Mouse (Mus musculus) lung, adult 2 months (tissue): ENCODE measurements around the gene Rnf41. TPM values are rescaled to one million over a fixed set of nuclear protein-coding genes. Genes with fewer than 3 reads are reported as not detected.

Source experiments
- DNase-seq: peaks from one replicate; pipeline ENCODE4 v3.0.0; 2022
- H3K4me1 ChIP-seq: fragments of 200-500 bp; 2 replicates; pipeline ENCODE4 v1.6.1; 2011; ENCODE audit warnings: low read length; ENCODE audit not compliant: control insufficient read depth, insufficient read depth
- H3K4me3 ChIP-seq: fragments of 200-500 bp; replicated peaks from 2 replicates; pipeline ENCODE3; 2011; ENCODE audit warnings: low read depth, mild to moderate bottlenecking, control low read depth, low read length; ENCODE audit errors: extremely low read depth
- CTCF ChIP-seq: fragments of 200-500 bp; IDR thresholded peaks from 2 replicates; pipeline ENCODE4 v1.5.1; 2011; ENCODE audit warnings: mild to moderate bottlenecking, low read length, control low read depth; ENCODE audit not compliant: insufficient read depth
- POLR2A ChIP-seq: fragments of 200-500 bp; IDR thresholded peaks from 2 replicates; pipeline ENCODE4 v1.6.1; 2011; ENCODE audit warnings: low read depth, mild to moderate bottlenecking, control low read depth, low read length, borderline replicate concordance; ENCODE audit errors: extremely low read depth
- WGBS: fragments of 180-500 bp; shearing (Covaris S2); methylation state at CpG from one replicate; pipeline ENCODE4 v1.1.7; 2018; 5-methylcytosine and 5-hydroxymethylcytosine counted together
- polyA plus RNA-seq: library from polyadenylated mRNA; depleted of rRNA; stranded (reverse); fragments of >200 nt; gene quantifications from 2 replicates; pipeline ENCODE4 v1.2.3, GENCODE M21; 2012

The Rnf41 gene
- polyA plus RNA-seq, 1 experiment, result 25.5 TPM

- TF ChIP-seq POLR2A, result no peak
- no peak for TF ChIP-seq CTCF
- Histone ChIP-seq H3K4me3 (no peak overlapping the region), H3K4me1 (peaks cover 11% of the 10 kb centered on the region)
- WGBS, result 85% methylated on average over 8 of the region's 8 CpGs
- DNase-seq, result no peak
Measured at GRCm38 (mm10) chr10:128382482-128382881, 29.0 kb upstream of the Rnf41 start.

- Histone ChIP-seq H3K4me1 (no peaks in the 10 kb centered on the region), H3K4me3 (no peak overlapping the region)
- TF ChIP-seq POLR2A (no peak), CTCF (no peak)
- no peak for DNase-seq
- WGBS, result 93% methylated on average over 7 of the region's 7 CpGs
Measured at GRCm38 (mm10) chr10:128385902-128386301, 25.6 kb upstream of the Rnf41 start.

GRCm38 (mm10) chr10:128388941-128389340 lies 22.5 kb upstream of the Rnf41 start:
- no peak for DNase-seq
- TF ChIP-seq CTCF, result no peak
- TF ChIP-seq POLR2A, result no peak
- WGBS, result 89% methylated on average over 14 of the region's 14 CpGs
- Histone ChIP-seq H3K4me1 (no peaks in the 10 kb centered on the region), H3K4me3 (no peak overlapping the region)

- Histone ChIP-seq H3K4me3 (no peak overlapping the region), H3K4me1 (no peaks in the 10 kb centered on the region)
- DNase-seq, result no peak
- TF ChIP-seq CTCF (no peak), POLR2A (no peak)
- 80% methylated on average over 6 of the region's 6 CpGs for WGBS
Measured at GRCm38 (mm10) chr10:128389570-128389969, 21.9 kb upstream of the Rnf41 start.

GRCm38 (mm10) chr10:128390366-128390765 lies 21.1 kb upstream of the Rnf41 start:
- no peak for DNase-seq
- 90% methylated on average over 12 of the region's 12 CpGs for WGBS
- no peak for TF ChIP-seq CTCF
- TF ChIP-seq POLR2A, result no peak
- no peaks in the 10 kb centered on the region for H3K4me1 ChIP-seq
- no peak overlapping the region for H3K4me3 ChIP-seq

- Histone ChIP-seq H3K4me1 (no peaks in the 10 kb centered on the region), H3K4me3 (no peak overlapping the region)
- TF ChIP-seq POLR2A, result no peak
- TF ChIP-seq CTCF, result no peak
- no peak for DNase-seq
- WGBS, result 63% methylated on average over 6 of the region's 6 CpGs
Measured at GRCm38 (mm10) chr10:128391850-128392249, 19.6 kb upstream of the Rnf41 start.

- no peak for DNase-seq
- Histone ChIP-seq H3K4me1 (no peaks in the 10 kb centered on the region), H3K4me3 (no peak overlapping the region)
- 59% methylated on average over 11 of the region's 11 CpGs for WGBS
- TF ChIP-seq POLR2A (no peak), CTCF (no peak)
Measured at GRCm38 (mm10) chr10:128396017-128396673, 15.3 kb upstream of the Rnf41 start.

- no peaks in the 10 kb centered on the region for H3K4me1 ChIP-seq
- WGBS, result 69% methylated on average over 10 of the region's 10 CpGs
- TF ChIP-seq POLR2A (no peak), CTCF (no peak)
- DNase-seq, result no peak
- no peak overlapping the region for H3K4me3 ChIP-seq
Measured at GRCm38 (mm10) chr10:128396716-128397264, 14.7 kb upstream of the Rnf41 start.

- DNase-seq, result no peak
- Histone ChIP-seq H3K4me3 (no peak overlapping the region), H3K4me1 (no peaks in the 10 kb centered on the region)
- TF ChIP-seq CTCF (no peak), POLR2A (no peak)
- WGBS, result 53% methylated on average over 7 of the region's 7 CpGs
Measured at GRCm38 (mm10) chr10:128397466-128397865, 14.0 kb upstream of the Rnf41 start.

- no peak for DNase-seq
- Histone ChIP-seq H3K4me1 (no peaks in the 10 kb centered on the region), H3K4me3 (no peak overlapping the region)
- TF ChIP-seq POLR2A (no peak), CTCF (no peak)
- 42% methylated on average over 5 of the region's 5 CpGs for WGBS
Measured at GRCm38 (mm10) chr10:128400338-128400737, 11.1 kb upstream of the Rnf41 start.
